Mouse (Mus musculus): ENCODE data around the gene Stk35.

GRCm38 (mm10) chr2:129819951-129820350 is 19.6 kb downstream of the Stk35 start:
- TF ChIP-seq CTCF (IDR thresholded peaks at IDR 0.05; ENCODE audit: control insufficient read depth, insufficient read depth, insufficient read length) (no peak), USF1 (IDR thresholded peaks at IDR 0.05; ENCODE audit: low read depth) (no peak), MAX (IDR thresholded peaks at IDR 0.05) (no peak), MYOD1 (IDR thresholded peaks at IDR 0.05; ENCODE audit: control insufficient read depth, insufficient read length, low read depth) (no peak), FOSL1 (IDR thresholded peaks at IDR 0.05; ENCODE audit: insufficient read depth, low read length, poor library complexity, severe bottlenecking) (no peak), CEBPB (IDR thresholded peaks at IDR 0.05; ENCODE audit: low read depth) (no peak)
